Mouse (Mus musculus) T-helper 2 cell (primary cell): ENCODE results near the gene Atf1.
"Not testable (repeated sequence)": the region's sequence is repeated elsewhere in the genome, so short reads cannot be mapped to it uniquely, and the experiment has no call there.

Experiments
- in situ Hi-C: fragments of 300-600 bp; cut with MboI, MseI; formaldehyde crosslinking; loops from one replicate; pipeline ENCODE4 v1.15.1; 2025; ENCODE audit warnings: high pct_unique_total_duplicates

Gene Atf1

GRCm38 (mm10) chr15:100304019-100304991 lies 76.7 kb downstream of the Atf1 start, which contains the start of gene Mettl7a1:
Gene Mettl7a1, plus strand, starts transcription at chr15:100304140.
- in situ Hi-C loops, result no loop called here

- in situ Hi-C loops, result no loop called here
These were observed 78.6 kb downstream of the Atf1 start for GRCm38 (mm10) chr15:100306201-100306600.

GRCm38 (mm10) chr15:100307438-100308096 lies 79.9 kb downstream of the Atf1 start:
- in situ Hi-C loops, result not testable (repeated sequence)
